Mouse (Mus musculus) MEL (cell line): ENCODE data around the gene Hoxa1. TPM values are rescaled to one million over a fixed set of nuclear protein-coding genes. Genes with fewer than 3 reads are reported as not detected.

Experiments
- DNase-seq: peaks from one replicate; pipeline ENCODE4 v3.0.0; 2011; ENCODE audit warnings: low read depth, low spot score
- H3K27ac ChIP-seq: 2 replicates; pipeline ENCODE4 v1.5.1; 2012; ENCODE audit warnings: low read depth, mild to moderate bottlenecking, control low read depth, low read length, moderate library complexity; ENCODE audit not compliant: control insufficient read depth
- H3K27me3 ChIP-seq, 2 experiments: fragments of 150-350 bp in 1 of 2; sonication (generic) in 1 of 2; 2 replicates each; pipeline ENCODE4 v1.6.1; 2012; ENCODE audit warnings: low read length in 2 of 2, mild to moderate bottlenecking in 2 of 2, improper control_type of control experiment in 1 of 2, moderate library complexity in 1 of 2; ENCODE audit not compliant: insufficient read depth in 2 of 2, control insufficient read depth in 1 of 2
- H3K36me3 ChIP-seq, 2 experiments: 2 replicates each; pipeline ENCODE4 v1.6.1; 2012 to 2014; ENCODE audit warnings: low read length in 2 of 2, improper control_type of control experiment in 1 of 2, inconsistent platforms in 1 of 2, mild to moderate bottlenecking in 1 of 2; ENCODE audit not compliant: insufficient read depth in 2 of 2, control insufficient read depth in 1 of 2
- H3K4me1 ChIP-seq, 2 experiments: fragments of 150-350 bp in 1 of 2; sonication (generic) in 1 of 2; 2 replicates each; pipeline ENCODE4 v1.6.1; 2012; ENCODE audit warnings: low read length in 2 of 2, improper control_type of control experiment in 1 of 2, mild to moderate bottlenecking in 1 of 2; ENCODE audit not compliant: insufficient read depth in 2 of 2, control insufficient read depth in 1 of 2
- H3K4me3 ChIP-seq, 2 experiments: fragments of 150-350 bp in 1 of 2; sonication (generic) in 1 of 2; 2 replicates each; pipeline ENCODE4 v1.5.1; 2012; ENCODE audit warnings: low read depth in 2 of 2, low read length in 2 of 2, mild to moderate bottlenecking in 2 of 2, moderate library complexity in 2 of 2, control low read depth in 1 of 2, improper control_type of control experiment in 1 of 2; ENCODE audit not compliant: control insufficient read depth in 1 of 2, insufficient read depth in 1 of 2
- H3K79me2 ChIP-seq: 2 replicates; pipeline ENCODE4 v1.6.1; 2012; ENCODE audit warnings: mild to moderate bottlenecking, low read length, moderate library complexity; ENCODE audit not compliant: control insufficient read depth, poor library complexity, insufficient read depth
- H3K9ac ChIP-seq: 2 replicates; pipeline ENCODE4 v1.6.1; 2012; ENCODE audit warnings: low read depth, mild to moderate bottlenecking, control low read depth, low read length, moderate library complexity; ENCODE audit not compliant: control insufficient read depth, poor library complexity, severe bottlenecking
- H3K9me3 ChIP-seq: fragments of 150-350 bp; sonication (generic); replicated peaks from 2 replicates; pipeline ENCODE4 v1.6.1; 2012; ENCODE audit warnings: mild to moderate bottlenecking, low read length, improper control_type of control experiment, moderate library complexity; ENCODE audit not compliant: insufficient read depth
- BHLHE40 ChIP-seq: IDR thresholded peaks from 2 replicates; pipeline ENCODE4 v1.6.1; 2012; ENCODE audit warnings: low read depth, mild to moderate bottlenecking, inconsistent platforms, low read length, improper control_type of control experiment, borderline replicate concordance
- CHD1 ChIP-seq: IDR thresholded peaks from 2 replicates; pipeline ENCODE4 v1.6.1; 2012; ENCODE audit warnings: low read depth, mild to moderate bottlenecking, inconsistent platforms, low read length, improper control_type of control experiment
- CHD2 ChIP-seq: IDR thresholded peaks from 2 replicates; pipeline ENCODE4 v1.6.1; 2011; ENCODE audit warnings: low read length, improper control_type of control experiment
- E2F4 ChIP-seq: IDR thresholded peaks from 2 replicates; pipeline ENCODE4 v1.6.1; 2011; ENCODE audit warnings: low read depth, low read length, improper control_type of control experiment, borderline replicate concordance
- EP300 ChIP-seq, 2 experiments: IDR thresholded peaks; 2 replicates each; pipeline ENCODE4 v1.6.1; 2011; ENCODE audit warnings: improper control_type of control experiment in 2 of 2, low read length in 2 of 2, low read depth in 1 of 2, mild to moderate bottlenecking in 1 of 2
- ETS1 ChIP-seq: IDR thresholded peaks from 2 replicates; pipeline ENCODE4 v1.6.1; 2012; ENCODE audit warnings: low read depth, mild to moderate bottlenecking, inconsistent platforms, low read length, improper control_type of control experiment, moderate library complexity
- HCFC1 ChIP-seq: IDR thresholded peaks from 2 replicates; pipeline ENCODE4 v1.6.1; 2012; ENCODE audit warnings: low read depth, mild to moderate bottlenecking, inconsistent platforms, low read length, improper control_type of control experiment, moderate library complexity
- KAT2A ChIP-seq: conservative IDR thresholded peaks from 2 replicates; pipeline ENCODE4 v1.6.1; 2012; ENCODE audit warnings: low read depth, low read length, improper control_type of control experiment, inconsistent platforms
- MEF2A ChIP-seq: IDR thresholded peaks from 2 replicates; pipeline ENCODE4 v1.6.1; 2014; ENCODE audit warnings: low read depth, mild to moderate bottlenecking, inconsistent platforms, low read length, improper control_type of control experiment; ENCODE audit not compliant: poor library complexity, insufficient replicate concordance, severe bottlenecking; ENCODE audit errors: extremely low read depth
- MXI1 ChIP-seq: IDR thresholded peaks from 2 replicates; pipeline ENCODE4 v1.6.1; 2011; ENCODE audit warnings: mild to moderate bottlenecking, low read depth, low read length, improper control_type of control experiment
- MYB ChIP-seq: IDR thresholded peaks from 2 replicates; pipeline ENCODE4 v1.6.1; 2011; ENCODE audit warnings: mild to moderate bottlenecking, low read depth, low read length, improper control_type of control experiment
- MYC ChIP-seq: IDR thresholded peaks from 2 replicates; pipeline ENCODE4 v1.6.1; 2011; ENCODE audit warnings: low read depth, mild to moderate bottlenecking, low read length, improper control_type of control experiment, moderate library complexity
- NRF1 ChIP-seq: IDR thresholded peaks from 2 replicates; pipeline ENCODE4 v1.6.1; 2014; ENCODE audit warnings: low read depth, mild to moderate bottlenecking, inconsistent platforms, low read length, improper control_type of control experiment, moderate library complexity; ENCODE audit not compliant: poor library complexity, insufficient read depth, severe bottlenecking
- POLR2AphosphoS5 ChIP-seq: IDR thresholded peaks from 2 replicates; pipeline ENCODE4 v1.6.1; 2012; ENCODE audit warnings: low read depth, borderline replicate concordance, mild to moderate bottlenecking, inconsistent platforms, low read length, moderate library complexity, mixed read lengths
- RAD21 ChIP-seq: IDR thresholded peaks from 2 replicates; pipeline ENCODE4 v1.6.1; 2011; ENCODE audit warnings: mild to moderate bottlenecking, low read depth, low read length, improper control_type of control experiment
- SIN3A ChIP-seq: IDR thresholded peaks from 2 replicates; pipeline ENCODE4 v1.6.1; 2012; ENCODE audit warnings: low read length, improper control_type of control experiment, inconsistent platforms
- SMC3 ChIP-seq: IDR thresholded peaks from 2 replicates; pipeline ENCODE4 v1.6.1; 2011; ENCODE audit warnings: low read depth, low read length, improper control_type of control experiment
- TAL1 ChIP-seq: IDR thresholded peaks from 2 replicates; pipeline ENCODE4 v1.6.1; 2012; ENCODE audit warnings: mild to moderate bottlenecking, inconsistent platforms, low read length, moderate library complexity, mixed read lengths
- TBP ChIP-seq: IDR thresholded peaks from 2 replicates; pipeline ENCODE4 v1.8.0; 2011; ENCODE audit warnings: low read depth, low read length, improper control_type of control experiment
- UBTF ChIP-seq: IDR thresholded peaks from 2 replicates; pipeline ENCODE4 v1.6.1; 2012; ENCODE audit warnings: low read depth, mild to moderate bottlenecking, inconsistent platforms, low read length, improper control_type of control experiment, moderate library complexity, borderline replicate concordance; ENCODE audit not compliant: insufficient read depth
- ZC3H11A ChIP-seq: IDR thresholded peaks from 2 replicates; pipeline ENCODE4 v1.6.1; 2012; ENCODE audit warnings: low read depth, mild to moderate bottlenecking, inconsistent platforms, low read length, improper control_type of control experiment
- ZKSCAN1 ChIP-seq: IDR thresholded peaks from 2 replicates; pipeline ENCODE4 v1.6.1; 2012; ENCODE audit warnings: low read depth, mild to moderate bottlenecking, inconsistent platforms, low read length, improper control_type of control experiment, moderate library complexity
- ZMIZ1 ChIP-seq: IDR thresholded peaks from 2 replicates; pipeline ENCODE4 v1.6.1; 2012; ENCODE audit warnings: low read depth, mild to moderate bottlenecking, inconsistent platforms, low read length, improper control_type of control experiment, moderate library complexity
- polyA plus RNA-seq, 2 experiments: library from polyadenylated mRNA; stranded (reverse) in 1 of 2; unstranded in 1 of 2; fragments of >175 nt in 1 of 2; fragments of >200 nt in 1 of 2; gene quantifications; 2 replicates each; pipeline versions ENCODE4 v1.2.1 to v1.2.4; 2012; ENCODE audit warnings: low replicate concordance in 2 of 2, low read depth in 1 of 2; ENCODE audit not compliant: insufficient read length in 2 of 2, insufficient read depth in 1 of 2, missing spikeins in 1 of 2
- total RNA-seq: library from RNA; depleted of rRNA; stranded (reverse); fragments of 300-350 nt; gene quantifications from 2 replicates; pipeline ENCODE4 v1.2.3, GENCODE M21; 2012

Gene Hoxa1
- total and polyA plus RNA-seq, 3 experiments = not detected

DNA sequence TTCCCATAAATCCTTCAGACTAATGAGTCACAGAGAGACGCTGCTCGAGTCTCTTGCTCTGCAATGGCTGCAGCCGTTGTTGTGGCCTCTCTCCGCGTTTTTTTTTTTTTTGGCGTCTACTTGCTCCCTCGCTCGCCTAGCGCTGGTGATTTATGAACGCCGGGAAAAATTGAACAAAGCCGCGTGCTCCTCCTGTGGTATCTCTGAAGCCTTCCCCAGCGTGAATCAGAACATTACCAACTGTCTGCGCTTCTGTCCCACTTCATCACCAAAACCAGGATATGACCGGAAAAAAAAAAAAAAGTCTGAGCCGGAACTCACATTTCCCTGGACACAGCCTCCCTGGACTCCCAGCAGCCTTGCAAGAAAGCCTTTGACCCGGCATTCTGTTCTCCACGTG is 27.1 kb upstream of the Hoxa1 start:
- no peak for TF ChIP-seq MYC
- no peak for TF ChIP-seq ZKSCAN1
- TF ChIP-seq E2F4 = no peak
- TF ChIP-seq RAD21 = no peak
- TF ChIP-seq MYB = no peak
- no peak for TF ChIP-seq ETS1
- no peak for TF ChIP-seq KAT2A
- no peak for TF ChIP-seq BHLHE40
- no peak for TF ChIP-seq ZC3H11A
- TF ChIP-seq MEF2A = no peak
- no peak for TF ChIP-seq TBP
- no peak for TF ChIP-seq HCFC1
- TF ChIP-seq CHD2 = no peak
- TF ChIP-seq CHD1 = no peak
- no peak for TF ChIP-seq SMC3
- TF ChIP-seq TAL1 = no peak
- TF ChIP-seq SIN3A = no peak
- no peak for TF ChIP-seq EP300 (IDR thresholded peaks at IDR 0.05; ENCODE audit: low read depth in 1 of 2, low read length in 2 of 2)
- no peak for TF ChIP-seq NRF1
- Histone ChIP-seq H3K9ac (no peak overlapping the region), H3K36me3 (no peaks in the 10 kb centered on the region), H3K4me3 (no peak overlapping the region), H3K9me3 (no peaks in the 10 kb centered on the region), H3K27ac (no peak overlapping the region), H3K79me2 (no peaks in the 10 kb centered on the region), H3K27me3 (no peaks in the 10 kb centered on the region), H3K4me1 (no peaks in the 10 kb centered on the region)
- DNase-seq = no peak

DNA sequence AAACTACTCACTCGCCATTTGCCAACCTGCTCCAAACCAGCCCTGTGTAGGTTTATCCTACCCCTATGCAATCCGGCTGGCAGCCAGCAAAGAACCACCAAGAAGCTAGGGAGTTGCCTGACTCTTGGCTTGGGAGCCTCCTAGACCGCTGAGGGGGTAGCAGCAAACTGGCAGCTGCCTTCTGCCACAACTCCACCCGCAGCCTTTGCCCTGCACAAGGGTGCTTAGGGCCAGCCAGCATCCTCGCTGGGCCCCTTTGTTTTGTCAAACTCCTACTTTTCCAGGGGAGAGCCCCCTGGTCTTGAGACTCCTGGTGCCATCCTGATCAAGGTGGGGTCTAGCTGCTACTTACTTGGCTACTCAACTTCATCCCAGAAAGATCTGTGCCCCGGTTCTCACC is 26.6 kb upstream of the Hoxa1 start:
- Histone ChIP-seq H3K36me3 (no peaks in the 10 kb centered on the region), H3K4me1 (no peaks in the 10 kb centered on the region), H3K79me2 (no peaks in the 10 kb centered on the region), H3K9ac (no peak overlapping the region), H3K27me3 (no peaks in the 10 kb centered on the region), H3K4me3 (no peak overlapping the region), H3K27ac (no peak overlapping the region), H3K9me3 (no peaks in the 10 kb centered on the region)
- no peak for TF ChIP-seq MYB
- TF ChIP-seq POLR2AphosphoS5 = no peak
- TF ChIP-seq RAD21 = no peak
- TF ChIP-seq MXI1 = no peak
- no peak for TF ChIP-seq ZKSCAN1
- TF ChIP-seq UBTF = no peak
- no peak for TF ChIP-seq SMC3
- no peak for TF ChIP-seq TAL1
- TF ChIP-seq ETS1 = no peak
- TF ChIP-seq EP300 (IDR thresholded peaks at IDR 0.05; ENCODE audit: low read depth in 1 of 2, low read length in 2 of 2) = no peak
- no peak for TF ChIP-seq ZMIZ1
- DNase-seq = no peak
